Mouse (Mus musculus) left cerebral cortex, postnatal 10 days (tissue): Measurements from ENCODE around the gene Hist1h4b. TPM values are rescaled to one million over a fixed set of nuclear protein-coding genes. Genes with fewer than 3 reads are reported as not detected.
A peak's percentile ranks its signal among the peaks of the same experiment; 100 is the strongest.
"Not testable (repeated sequence)": the region's sequence is repeated elsewhere in the genome, so short reads cannot be mapped to it uniquely, and the experiment has no call there.

ENCODE experiments used
- DNase-seq, 2 experiments: peaks; one replicate each; pipeline ENCODE4 v3.0.0; 2021 to 2022; ENCODE audit warnings: low spot score in 2 of 2, mixed read lengths in 1 of 2; ENCODE audit errors: extremely low spot score in 1 of 2
- intact Hi-C: fragments of 180-260 bp; cut with DNase I; formaldehyde crosslinking; loops from one replicate; pipeline ENCODE4 v1.15.1; 2025
- total RNA-seq, 2 experiments: library from RNA; stranded (reverse); gene quantifications; 2 replicates each; pipeline ENCODE4 v1.2.3; 2021

The Hist1h4b gene
- total RNA-seq, 2 experiments from 2014 or later, result 79.7 to 80.1 TPM

DNA sequence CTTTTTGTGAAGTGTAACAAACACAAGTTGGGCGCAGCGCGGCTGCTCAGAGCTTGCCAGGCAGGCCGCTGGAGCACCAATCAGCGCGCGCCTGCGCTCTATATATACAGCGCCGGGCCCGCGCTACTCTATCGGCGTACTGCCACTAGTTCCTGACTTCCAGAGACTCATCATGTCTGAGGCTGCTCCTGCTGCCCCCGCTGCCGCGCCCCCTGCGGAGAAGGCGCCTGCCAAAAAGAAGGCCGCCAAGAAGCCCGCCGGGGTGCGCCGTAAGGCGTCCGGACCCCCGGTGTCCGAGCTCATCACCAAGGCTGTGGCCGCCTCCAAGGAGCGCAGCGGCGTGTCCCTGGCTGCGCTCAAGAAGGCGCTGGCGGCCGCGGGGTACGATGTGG, 18.1 kb upstream of the Hist1h4b start, which contains the start of gene Hist1h1c:
TSS of gene Hist1h1c (plus strand) at position 132 of the 392 bp plus-strand sequence.
- intact Hi-C loops, result loop anchor here (2.0 to 10.0 kb wide), 3 partner anchors 40 to 1694 kb away; partner anchors contain the start of genes Hist1h2ag, Hist1h2bj, Hist1h4c and Hist1h4d
- DNase-seq, result peak; percentile 84 to 94

GRCm38 (mm10) chr13:23739069-23739921, 17.5 kb upstream of the Hist1h4b start:
- intact Hi-C loops, result loop anchor here (2.0 to 10.0 kb wide), 3 partner anchors 40 to 1694 kb away; partner anchors contain the start of genes Hist1h2ag, Hist1h2bj, Hist1h4c and Hist1h4d
- DNase-seq, result peak; percentile 94 to 96

DNA sequence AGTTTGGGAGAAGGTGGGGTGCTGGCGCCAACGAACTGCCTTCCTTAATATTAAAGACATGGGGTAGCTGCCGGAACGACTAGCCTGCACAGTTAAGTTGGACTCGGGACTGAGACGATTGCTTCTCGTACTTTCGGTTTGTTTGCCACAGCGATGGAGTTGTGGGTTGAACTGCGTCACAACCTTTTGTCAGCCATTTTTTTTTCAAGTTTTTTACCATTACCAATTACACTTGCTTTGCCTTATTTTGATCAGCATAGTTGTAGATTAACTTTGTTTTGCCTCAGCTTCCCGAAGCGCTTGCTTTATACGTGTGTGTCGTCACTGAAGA, 16.9 kb upstream of the Hist1h4b start:
- DNase-seq, result no peak
- intact Hi-C loops, result loop anchor here (2.0 to 10.0 kb wide), 3 partner anchors 41 to 1695 kb away; partner anchors contain the start of genes Hist1h2ag, Hist1h2bj, Hist1h4c and Hist1h4d

DNA sequence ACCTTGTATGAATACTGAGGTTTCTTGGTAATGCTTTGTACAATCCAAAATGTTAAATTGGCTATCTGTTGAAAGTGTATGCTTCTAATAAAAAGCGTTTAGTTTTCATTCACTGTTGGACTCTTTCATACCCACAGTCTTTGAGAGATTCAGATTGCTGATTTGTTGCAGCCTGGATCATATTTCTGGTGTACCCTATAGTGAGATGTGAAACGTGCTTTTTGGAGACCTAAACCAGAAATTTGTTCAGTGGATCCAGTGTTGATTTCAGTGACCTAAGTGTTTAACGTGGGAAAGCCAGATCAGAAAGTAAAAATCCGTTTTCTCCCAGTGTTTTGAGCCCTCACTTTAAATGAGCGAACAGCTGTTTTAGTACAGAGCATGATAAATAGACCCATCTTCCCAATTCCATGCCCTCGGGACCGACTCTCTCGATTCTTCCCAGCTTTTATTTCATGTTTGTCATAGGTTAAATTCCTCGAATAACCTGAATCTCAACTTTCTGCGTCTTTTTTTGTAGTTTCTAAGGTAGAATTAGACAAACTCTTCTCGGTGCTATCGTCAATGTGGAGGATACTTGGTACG, 16.5 kb upstream of the Hist1h4b start:
- no peak for DNase-seq
- intact Hi-C loops, result no loop called here

DNA sequence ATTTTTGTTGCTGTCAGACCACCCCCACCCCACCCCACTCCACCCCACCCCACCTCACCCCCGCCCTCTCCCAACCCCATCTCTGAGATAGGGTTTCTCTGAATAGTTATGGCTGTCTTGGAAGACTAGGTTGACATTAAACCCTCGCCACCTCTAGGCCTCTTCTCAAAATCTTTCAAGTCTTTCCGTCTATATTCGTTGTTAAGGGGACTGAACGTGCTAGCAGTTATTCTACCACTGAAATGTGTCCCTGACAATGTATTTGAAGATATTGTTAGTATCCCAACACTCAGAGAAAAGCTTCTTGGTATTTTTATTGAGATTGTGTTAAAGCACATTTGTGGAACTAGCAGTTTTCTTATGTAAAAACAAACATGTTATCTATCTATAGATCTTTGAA, 15.9 kb upstream of the Hist1h4b start:
- DNase-seq, result no peak
- intact Hi-C loops, result no loop called here

DNA sequence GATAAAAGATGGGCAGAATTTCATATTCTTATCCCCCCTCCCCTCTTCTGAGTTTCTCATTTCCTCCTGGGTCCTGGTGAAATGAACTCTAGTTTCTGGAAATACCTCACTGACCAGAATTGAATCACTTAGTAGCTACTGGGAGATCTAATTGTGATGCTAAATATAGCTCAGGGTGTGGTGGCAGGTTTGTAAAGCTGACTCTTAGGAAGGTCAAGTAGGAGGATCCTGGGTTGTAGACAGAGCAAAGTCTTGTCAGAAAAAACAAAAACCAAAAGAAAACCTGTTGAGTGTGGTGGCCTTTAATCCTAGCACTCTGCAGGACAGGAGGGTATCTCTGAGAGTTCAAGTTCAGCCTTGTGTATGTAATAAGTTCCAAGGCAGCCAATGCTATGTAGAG, 14.8 kb upstream of the Hist1h4b start:
- DNase-seq, result no peak
- intact Hi-C loops, result no loop called here

GRCm38 (mm10) chr13:23743215-23743614, 13.6 kb upstream of the Hist1h4b start:
- intact Hi-C loops, result no loop called here
- no peak for DNase-seq

DNA sequence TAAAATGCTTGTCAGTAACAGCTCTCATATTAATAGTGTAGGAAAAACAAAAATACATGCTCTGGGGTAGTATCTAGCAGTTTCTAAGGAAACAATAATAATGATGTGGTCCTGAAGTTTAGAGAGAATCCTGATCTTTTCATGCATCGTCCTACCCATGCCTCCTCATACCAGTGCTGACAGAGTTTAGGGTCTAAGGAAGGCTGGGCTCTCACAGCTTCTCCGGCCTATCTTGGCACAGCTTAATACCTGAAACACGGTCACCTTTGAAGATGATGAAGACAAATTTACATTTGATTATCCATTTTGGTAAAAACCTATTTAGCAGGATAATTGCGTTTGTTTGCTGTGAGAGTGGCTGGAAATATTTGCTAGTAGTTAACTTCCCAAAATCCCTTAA, 12.8 kb upstream of the Hist1h4b start:
- no peak for DNase-seq
- intact Hi-C loops, result no loop called here

GRCm38 (mm10) chr13:23744421-23745380, 12.1 kb upstream of the Hist1h4b start:
- DNase-seq, result no peak
- intact Hi-C loops, result no loop called here

- peak; percentile 88 to 92 for DNase-seq
- intact Hi-C loops, result no loop called here
These were observed 11.2 kb upstream of the Hist1h4b start, which contains the start of gene Hist1h3c for GRCm38 (mm10) chr13:23745381-23746161. Gene Hist1h3c (minus strand): TSS chr13:23745602.

- peak; percentile 72 to 85 for DNase-seq
- intact Hi-C loops, result not testable (repeated sequence)
These were observed 10.4 kb upstream of the Hist1h4b start, which contains the start of gene Hist1h2bb for GRCm38 (mm10) chr13:23746201-23747080. Gene Hist1h2bb (plus strand): TSS chr13:23746734.

DNA sequence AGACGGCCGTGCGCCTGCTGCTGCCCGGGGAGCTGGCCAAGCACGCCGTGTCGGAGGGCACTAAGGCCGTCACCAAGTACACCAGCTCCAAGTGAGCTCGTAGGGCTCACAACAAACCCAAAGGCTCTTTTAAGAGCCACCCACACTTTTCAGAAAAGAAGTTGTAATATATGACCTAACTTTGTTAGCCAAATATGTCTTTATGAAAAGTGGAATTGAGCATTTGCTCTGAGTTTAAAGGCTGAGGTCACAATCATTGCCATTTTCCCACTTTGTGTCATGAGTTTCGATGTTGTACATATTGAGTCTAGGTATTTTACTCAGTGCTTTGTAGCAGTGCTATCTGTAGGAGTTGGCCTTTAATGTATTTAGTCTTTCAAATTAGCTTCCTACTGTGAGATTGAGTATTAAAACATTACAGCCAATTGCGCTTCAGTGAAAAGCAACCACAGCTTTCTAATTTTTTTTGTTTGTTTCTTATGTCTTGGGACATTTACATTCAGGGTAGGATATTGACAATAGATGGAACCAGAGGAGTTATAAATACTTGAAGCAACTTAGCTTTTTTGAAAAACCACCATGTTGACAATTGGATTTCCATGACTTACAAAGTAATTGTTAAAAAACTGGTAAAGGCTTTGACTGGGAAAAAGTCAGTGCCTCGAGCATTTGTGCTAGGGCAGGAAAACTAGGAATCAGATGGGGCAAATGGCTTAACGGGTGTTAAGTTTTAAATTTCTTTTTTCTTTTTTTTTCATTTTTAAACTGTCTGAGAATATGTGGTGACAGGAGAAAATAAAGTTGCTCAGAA, 9.5 kb upstream of the Hist1h4b start:
- no peak for DNase-seq
- intact Hi-C loops, result no loop called here

DNA sequence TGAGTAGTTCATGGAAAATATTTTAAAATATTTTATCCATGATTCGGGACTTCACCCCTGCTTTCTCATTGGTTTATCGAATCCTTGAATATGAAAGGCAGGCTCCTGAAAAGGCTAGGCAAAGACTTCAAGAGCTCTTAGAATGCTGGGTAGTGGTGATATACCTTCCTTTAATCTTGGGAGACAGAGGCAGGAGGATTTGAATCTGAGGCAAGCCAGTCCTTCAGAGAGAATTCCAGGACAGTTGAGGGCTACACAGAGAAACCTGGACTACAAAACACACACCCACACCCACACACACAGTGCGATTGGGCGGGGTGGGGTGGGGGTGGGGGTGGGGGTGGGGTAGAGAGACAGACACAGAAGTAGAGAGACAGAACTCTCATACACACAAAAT, 8.9 kb upstream of the Hist1h4b start:
- intact Hi-C loops, result no loop called here
- DNase-seq, result no peak

GRCm38 (mm10) chr13:23749563-23750121, 7.2 kb upstream of the Hist1h4b start:
- DNase-seq, result no peak
- intact Hi-C loops, result loop anchor here (10.0 kb wide), 1 partner anchor 195 kb away; the partner anchor contains the start of genes Hist1h1d and Hist1h4f

- intact Hi-C loops, result loop anchor here (10.0 kb wide), 1 partner anchor 196 kb away; the partner anchor contains the start of genes Hist1h1d and Hist1h4f
- not testable (repeated sequence) for DNase-seq
These were observed 5.9 kb upstream of the Hist1h4b start, which contains the start of gene Hist1h2ab for GRCm38 (mm10) chr13:23750839-23751477. Gene Hist1h2ab (plus strand): TSS chr13:23751126.
